Mouse (Mus musculus) kidney, embryonic 16.5 days (tissue): ENCODE measurements around the gene Fiz1. TPM values are rescaled to one million over a fixed set of nuclear protein-coding genes. Genes with fewer than 3 reads are reported as not detected.
A peak's percentile ranks its signal among the peaks of the same experiment; 100 is the strongest.

Experiments
- ATAC-seq: fragments of 200-750 bp; cut with Nextera tagmentation; 2 replicates; pipeline ENCODE4 v1.8.0; 2017; ENCODE audit warnings: moderate TSS enrichment; ENCODE audit not compliant: low FRiP score, low TSS enrichment
- H3K27ac ChIP-seq: fragments of 300-500 bp; sonication (generic); 2 replicates; pipeline ENCODE4 v1.5.1; 2014; ENCODE audit warnings: low read length
- H3K27me3 ChIP-seq: fragments of 300-500 bp; sonication (generic); 2 replicates; pipeline ENCODE4 v1.6.1; 2014; ENCODE audit warnings: low read length, control low read depth, mixed read lengths; ENCODE audit not compliant: insufficient read depth
- H3K36me3 ChIP-seq: fragments of 300-500 bp; sonication (generic); 2 replicates; pipeline ENCODE4 v1.6.1; 2014; ENCODE audit warnings: low read length, control low read depth, mixed read lengths; ENCODE audit not compliant: insufficient read depth
- H3K4me1 ChIP-seq: fragments of 300-500 bp; sonication (generic); 2 replicates; pipeline ENCODE4 v1.6.1; 2014; ENCODE audit warnings: low read length, control low read depth, mixed read lengths; ENCODE audit not compliant: insufficient read depth
- H3K4me2 ChIP-seq: fragments of 300-500 bp; sonication (generic); replicated peaks from 2 replicates; pipeline ENCODE4 v1.6.1; 2014; ENCODE audit warnings: low read depth, low read length
- H3K4me3 ChIP-seq: fragments of 300-500 bp; sonication (generic); 2 replicates; pipeline ENCODE4 v1.5.1; 2014; ENCODE audit warnings: mild to moderate bottlenecking, low read length
- H3K9ac ChIP-seq: fragments of 300-500 bp; sonication (generic); replicated peaks from 2 replicates; pipeline ENCODE4 v1.6.1; 2014; ENCODE audit warnings: low read length
- H3K9me3 ChIP-seq: fragments of 300-500 bp; sonication (generic); 2 replicates; pipeline ENCODE4 v1.6.1; 2016; ENCODE audit warnings: low read length, control low read depth
- WGBS: fragments of 180-500 bp; shearing (Covaris S2); extraction: QIAGEN DNeasy Blood & Tissue Kit; methylation state at CpG from one replicate; pipeline ENCODE4 v1.1.7; 2014; 5-methylcytosine and 5-hydroxymethylcytosine counted together
- polyA plus RNA-seq: library from polyadenylated mRNA; unstranded; fragments of >200 nt; fragmentation: Nextera tagmentation; extraction: Ambion mirVana; gene quantifications from 2 replicates; pipeline ENCODE4 v1.2.1, GENCODE M21; 2015

Gene Fiz1
- polyA plus RNA-seq, 1 experiment from 2014 or later, result 44.2 TPM

DNA sequence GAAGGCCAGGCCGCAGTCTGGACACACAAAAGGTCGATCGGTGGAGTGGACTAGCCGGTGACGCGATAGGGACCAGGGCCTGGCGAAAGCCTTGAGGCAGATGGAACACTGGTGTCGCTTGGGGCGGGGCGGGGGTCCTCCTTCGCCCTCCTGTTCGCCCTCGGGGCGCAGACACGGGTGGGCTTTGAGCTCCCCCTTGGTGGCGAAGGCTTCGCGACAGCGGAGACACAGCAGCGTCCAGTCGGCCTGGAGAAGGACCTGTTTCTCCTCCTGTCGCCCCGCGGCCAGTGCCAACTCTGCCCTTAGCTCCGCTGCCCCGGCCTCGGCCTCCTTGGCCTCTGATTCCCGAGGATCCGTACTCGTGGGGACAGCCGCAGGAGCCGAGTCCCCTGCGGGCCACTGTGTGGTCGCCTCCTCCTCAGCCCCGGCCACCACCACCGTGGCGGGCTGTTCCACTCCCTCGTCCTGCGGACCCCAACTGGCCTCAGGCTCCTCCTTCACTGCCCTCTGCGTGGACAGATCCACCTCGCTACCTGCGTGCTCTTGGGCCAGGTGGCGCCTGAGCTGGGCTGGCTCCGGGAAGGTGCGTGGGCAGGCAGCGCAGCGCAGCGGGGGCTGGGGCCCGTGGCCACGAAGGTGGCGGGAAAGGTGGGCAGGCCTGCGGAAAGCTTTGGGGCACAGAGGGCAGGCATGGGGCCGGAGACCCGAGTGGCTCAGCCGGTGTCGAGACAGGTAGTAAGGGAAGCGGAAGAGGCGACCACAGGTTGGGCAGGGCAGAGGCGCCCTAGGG lies 20.3 kb downstream of the Fiz1 start:
- peaks cover 29% of the 10 kb centered on the region for H3K36me3 ChIP-seq
- peak overlapping the region; percentile 86 for H3K4me2 ChIP-seq
- H3K27ac ChIP-seq, result no peak overlapping the region
- H3K27me3 ChIP-seq, result no peaks in the 10 kb centered on the region
- 51% methylated on average over 53 of the region's 59 CpGs for WGBS
- no peak overlapping the region for H3K9ac ChIP-seq
- ATAC-seq, result no peak
- H3K9me3 ChIP-seq, result peaks cover 20% of the 10 kb centered on the region
- H3K4me3 ChIP-seq, result 0 out of 2 replicates have a peak overlapping the region, but pooled peaks have one; percentile 9
- H3K4me1 ChIP-seq, result peaks cover 18% of the 10 kb centered on the region

DNA sequence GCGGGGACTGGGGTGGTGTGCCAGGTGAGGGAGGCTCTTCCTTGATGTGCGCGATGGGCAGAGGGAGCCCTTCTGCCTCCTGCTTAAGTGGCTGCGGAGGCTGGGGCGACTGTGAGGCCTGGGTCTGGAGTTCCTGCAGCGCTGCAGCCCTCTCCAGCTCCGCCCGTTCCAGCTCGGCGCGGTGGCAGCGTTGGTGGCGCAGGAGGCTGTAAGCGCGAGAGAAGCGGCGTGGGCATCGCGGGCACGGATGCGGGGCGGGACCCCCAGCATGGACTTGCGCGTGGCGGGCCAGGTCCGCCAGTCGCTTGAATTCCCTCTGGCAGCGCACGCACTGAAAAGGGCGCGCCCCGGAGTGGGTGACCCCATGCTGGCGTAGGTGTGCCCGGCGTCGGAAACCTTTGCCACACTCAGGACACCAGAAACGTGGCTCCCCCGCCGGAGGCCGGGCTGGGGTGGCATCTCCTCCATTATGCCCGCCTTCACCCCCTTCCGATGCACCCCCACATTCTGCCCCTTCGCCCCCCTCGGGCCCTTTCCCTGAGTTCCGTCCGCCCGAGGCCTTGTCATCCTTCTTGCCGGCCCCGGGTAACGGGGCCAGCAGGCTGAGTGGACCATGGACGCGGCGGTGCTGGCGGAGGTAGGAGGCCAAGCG lies 21.0 kb downstream of the Fiz1 start:
- Histone ChIP-seq H3K4me2 (peak overlapping the region; percentile 86), H3K36me3 (peaks cover 29% of the 10 kb centered on the region), H3K9ac (no peak overlapping the region), H3K9me3 (peaks cover 20% of the 10 kb centered on the region), H3K4me3 (no peak overlapping the region), H3K27me3 (no peaks in the 10 kb centered on the region), H3K4me1 (peaks cover 18% of the 10 kb centered on the region), H3K27ac (no peak overlapping the region)
- no peak for ATAC-seq
- 48% methylated on average over 48 of the region's 55 CpGs for WGBS

DNA sequence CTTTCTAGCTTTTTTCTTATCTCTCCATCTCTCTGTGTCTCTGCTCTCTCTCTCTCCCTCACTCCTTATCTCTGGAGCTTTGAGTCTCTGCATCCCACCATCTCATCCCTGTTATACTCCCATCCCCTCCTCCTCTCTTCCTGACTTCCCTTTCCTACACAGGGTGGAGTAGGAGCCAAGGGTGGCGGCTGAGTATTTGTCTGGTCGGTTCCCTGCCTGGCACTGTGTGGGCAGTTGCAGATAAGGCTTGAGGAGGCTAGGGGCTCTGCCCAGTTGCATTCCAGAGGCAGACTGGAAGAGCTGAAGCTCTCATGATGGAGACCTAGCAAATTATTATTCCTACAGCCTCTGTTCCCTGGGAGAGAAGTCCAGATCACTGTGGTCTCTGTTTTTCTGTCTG lies 26.2 kb downstream of the Fiz1 start:
- WGBS, result 56% methylated on average over 2 of the region's 2 CpGs
- peaks cover 15% of the 10 kb centered on the region for H3K9me3 ChIP-seq
- no peaks in the 10 kb centered on the region for H3K4me1 ChIP-seq
- H3K9ac ChIP-seq, result no peak overlapping the region
- ATAC-seq, result no peak
- no peak overlapping the region for H3K27ac ChIP-seq
- H3K36me3 ChIP-seq, result peaks cover 21% of the 10 kb centered on the region
- H3K4me3 ChIP-seq, result no peak overlapping the region
- no peak overlapping the region for H3K4me2 ChIP-seq
- H3K27me3 ChIP-seq, result no peaks in the 10 kb centered on the region; the same call in 1 of the 2 replicates

DNA sequence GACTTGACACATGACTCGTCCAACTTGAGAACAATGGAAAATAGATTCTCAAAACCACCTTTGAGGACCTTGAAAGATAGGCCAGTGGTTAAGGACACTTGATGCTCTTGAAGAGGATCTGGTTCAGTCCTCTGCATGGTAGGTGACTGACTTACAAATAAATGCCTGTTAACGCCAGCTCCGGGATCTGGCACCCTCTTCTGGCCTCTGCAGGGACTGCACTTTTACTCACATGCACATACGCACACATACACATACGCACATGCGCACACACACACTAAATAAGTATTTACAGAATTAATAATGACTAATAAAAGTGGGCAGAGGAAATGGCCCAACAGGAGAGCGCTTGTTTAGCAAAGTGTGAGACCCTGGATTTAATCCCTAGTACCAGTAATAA lies 37.7 kb downstream of the Fiz1 start:
- WGBS, result 87% methylated on average over 7 of the region's 7 CpGs
- ATAC-seq, result no peak
- no peak overlapping the region for H3K4me3 ChIP-seq
- no peak overlapping the region for H3K4me2 ChIP-seq
- no peaks in the 10 kb centered on the region for H3K4me1 ChIP-seq
- no peak overlapping the region for H3K9ac ChIP-seq
- H3K27ac ChIP-seq, result no peak overlapping the region
- no peaks in the 10 kb centered on the region for H3K27me3 ChIP-seq
- H3K36me3 ChIP-seq, result no peaks in the 10 kb centered on the region
- no peaks in the 10 kb centered on the region for H3K9me3 ChIP-seq

DNA sequence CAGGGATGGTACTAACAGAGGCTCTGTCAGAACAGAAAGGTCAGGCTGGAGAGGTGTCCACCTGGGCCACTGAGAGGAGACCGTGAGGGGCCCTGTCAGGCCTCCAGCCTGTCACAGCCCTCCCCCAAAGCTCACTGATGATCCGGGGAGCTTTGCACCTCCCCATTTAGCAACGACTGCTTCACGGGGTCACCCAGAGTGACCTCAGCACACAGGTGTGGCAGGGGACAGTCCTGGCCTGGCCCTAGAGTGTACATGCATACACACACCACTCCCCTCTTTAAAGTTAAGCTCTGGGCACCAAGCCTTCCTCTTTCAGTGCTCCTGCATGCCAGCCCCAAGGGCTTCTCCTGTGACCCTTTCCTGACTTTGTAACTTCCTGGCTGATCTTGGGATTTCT lies 39.0 kb downstream of the Fiz1 start:
- Histone ChIP-seq H3K27ac (no peak overlapping the region), H3K27me3 (no peaks in the 10 kb centered on the region), H3K9me3 (no peaks in the 10 kb centered on the region), H3K9ac (no peak overlapping the region), H3K4me2 (no peak overlapping the region), H3K4me1 (no peaks in the 10 kb centered on the region), H3K4me3 (no peak overlapping the region), H3K36me3 (no peaks in the 10 kb centered on the region)
- ATAC-seq, result no peak
- 57% methylated on average over 4 of the region's 4 CpGs for WGBS

DNA sequence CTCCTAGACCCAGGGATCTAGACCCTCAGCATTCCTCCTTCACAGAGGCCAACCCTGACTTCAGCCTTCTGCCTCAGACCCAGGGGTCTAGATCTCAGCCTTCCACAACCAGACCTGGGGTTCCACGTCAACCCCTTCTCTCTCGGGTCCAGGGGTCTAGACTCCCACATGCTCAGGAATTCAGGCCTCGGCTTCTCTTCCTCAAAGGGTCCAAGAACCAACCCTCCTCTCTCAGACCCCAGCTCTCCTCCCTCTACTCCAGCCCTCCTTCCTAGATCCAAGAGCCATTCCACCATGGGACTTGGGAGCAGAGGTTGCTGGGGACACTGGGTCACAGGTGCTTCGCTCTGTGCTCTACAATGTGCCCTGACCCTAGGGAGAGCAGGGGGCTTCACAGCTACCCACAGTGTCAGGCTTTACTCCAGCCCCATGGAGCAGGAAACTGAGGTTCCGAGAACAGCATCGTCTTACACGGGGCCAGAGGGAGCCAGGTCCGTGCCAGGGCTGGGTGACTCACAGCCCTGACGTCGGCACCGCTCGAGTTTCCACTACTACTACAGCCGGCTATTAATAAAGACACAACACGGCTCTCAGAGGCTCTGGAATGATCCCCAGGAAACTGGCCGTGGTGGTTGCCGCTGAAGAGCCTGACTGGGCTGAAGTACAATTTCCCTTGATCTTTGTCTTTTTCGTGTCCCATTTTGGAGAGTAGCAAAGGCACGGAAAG lies 42.0 kb downstream of the Fiz1 start:
- ATAC-seq, result no peak; the same call in 1 of the 2 replicates
- H3K9me3 ChIP-seq, result no peaks in the 10 kb centered on the region
- H3K4me1 ChIP-seq, result no peaks in the 10 kb centered on the region
- H3K4me2 ChIP-seq, result no peak overlapping the region
- H3K27me3 ChIP-seq, result no peaks in the 10 kb centered on the region
- H3K9ac ChIP-seq, result no peak overlapping the region
- H3K27ac ChIP-seq, result no peak overlapping the region
- H3K36me3 ChIP-seq, result no peaks in the 10 kb centered on the region
- H3K4me3 ChIP-seq, result no peak overlapping the region
- 64% methylated on average over 18 of the region's 18 CpGs for WGBS

DNA sequence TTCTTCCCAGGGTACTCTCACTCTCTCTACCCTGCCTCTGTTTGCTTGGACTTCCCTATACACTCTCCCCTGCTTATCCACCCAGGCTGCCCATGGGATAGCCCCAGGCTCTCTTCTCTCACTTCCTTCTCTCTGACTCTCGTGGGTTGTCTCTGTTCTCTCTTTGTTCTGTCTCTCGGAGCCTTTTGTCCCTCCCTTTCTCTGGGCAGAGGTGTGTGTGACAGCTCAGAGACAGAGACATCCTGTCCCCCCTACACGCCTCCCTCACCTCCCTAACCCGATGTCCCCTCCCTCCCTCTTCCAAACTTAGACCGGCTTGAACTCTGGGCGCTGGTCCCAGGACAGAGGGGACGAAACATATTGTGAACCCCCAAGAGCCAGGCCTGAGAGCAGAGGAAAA lies 42.8 kb downstream of the Fiz1 start:
- Histone ChIP-seq H3K4me3 (no peak overlapping the region), H3K27me3 (no peaks in the 10 kb centered on the region), H3K27ac (no peak overlapping the region), H3K9ac (no peak overlapping the region), H3K4me1 (no peaks in the 10 kb centered on the region), H3K9me3 (no peaks in the 10 kb centered on the region), H3K36me3 (no peaks in the 10 kb centered on the region), H3K4me2 (no peak overlapping the region)
- ATAC-seq, result no peak
- 24% methylated on average over 7 of the region's 7 CpGs for WGBS

DNA sequence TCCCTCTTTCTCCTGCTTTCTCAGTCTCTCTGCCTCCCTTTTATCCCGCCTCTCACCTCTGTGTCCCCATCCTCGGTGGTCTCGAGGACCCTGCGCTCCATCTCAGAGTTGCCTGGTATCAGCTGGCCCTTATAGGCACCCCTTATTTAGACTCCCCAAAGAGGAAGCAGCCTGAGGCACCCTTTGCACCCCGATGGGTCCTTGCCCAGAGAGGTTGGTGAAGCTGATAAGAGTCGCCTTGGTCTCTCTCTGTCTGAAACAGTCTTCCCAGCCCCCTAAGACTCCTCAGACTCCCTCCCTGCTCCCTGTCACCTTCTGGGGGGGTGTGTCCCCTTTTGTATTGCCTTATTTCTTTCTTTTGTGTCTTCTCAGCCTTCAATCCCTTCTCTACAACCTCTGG lies 43.4 kb downstream of the Fiz1 start, which contains the start of gene Sbk3:
Sbk3 (minus strand) TSS at position 101 of the 400 bp plus-strand sequence.
- H3K9ac ChIP-seq, result no peak within 1 kb of the TSS
- H3K27me3 ChIP-seq, result no peaks in the 10 kb centered on the region
- H3K9me3 ChIP-seq, result no peaks in the 10 kb centered on the region
- no peak for ATAC-seq
- no peaks in the 10 kb centered on the region for H3K4me1 ChIP-seq
- WGBS, result 42% methylated on average over 6 of the region's 6 CpGs
- no peaks in the 10 kb centered on the region for H3K36me3 ChIP-seq
- H3K4me3 ChIP-seq, result no peak within 1 kb of the TSS
- no peak within 1 kb of the TSS for H3K4me2 ChIP-seq
- no peak within 1 kb of the TSS for H3K27ac ChIP-seq

DNA sequence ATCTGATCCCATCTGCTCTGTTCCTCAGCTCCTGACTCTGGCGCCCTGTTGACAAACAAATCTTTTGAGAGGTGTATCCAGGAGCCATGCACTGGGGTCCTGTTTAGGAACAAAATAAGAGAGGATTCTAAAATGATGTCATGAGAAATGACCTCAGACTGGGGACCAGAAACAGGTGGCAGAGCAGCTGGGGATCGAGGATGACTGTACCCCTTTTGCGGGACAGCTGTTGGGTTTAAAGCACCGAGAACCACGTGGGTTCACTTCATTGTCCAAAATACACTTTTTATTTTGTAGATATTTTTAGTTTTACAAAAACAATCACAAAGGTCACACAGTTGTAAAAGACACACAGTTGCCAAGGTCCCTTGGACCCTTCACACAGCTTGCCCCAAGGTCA lies 49.5 kb downstream of the Fiz1 start:
- no peak for ATAC-seq
- H3K4me3 ChIP-seq, result no peak overlapping the region
- no peaks in the 10 kb centered on the region for H3K9me3 ChIP-seq
- no peaks in the 10 kb centered on the region for H3K27me3 ChIP-seq
- no peak overlapping the region for H3K4me2 ChIP-seq
- no peak overlapping the region for H3K27ac ChIP-seq
- H3K4me1 ChIP-seq, result no peaks in the 10 kb centered on the region
- no peak overlapping the region for H3K9ac ChIP-seq
- 87% methylated on average over 5 of the region's 5 CpGs for WGBS
- no peaks in the 10 kb centered on the region for H3K36me3 ChIP-seq
